Mouse (Mus musculus): ENCODE measurements at regions not wholly inside any gene's neighbourhood (a gene's known extent, or its start where the extent isn't known, plus 50 kb on each side); places are given as distances from the start of the nearest gene placed in this dataset.

- no peak for TF ChIP-seq CTCF (IDR thresholded peaks at IDR 0.05; ENCODE audit: low read depth)
- TF ChIP-seq EP300 (IDR thresholded peaks at IDR 0.05; ENCODE audit: low read depth) = no peak
Measured at GRCm38 (mm10) chr15:93882826-93883225, 287.1 kb upstream of the Prickle1 start.

Measured in liver, embryonic 14.5 days (tissue).